Mouse (Mus musculus): Measurements from ENCODE around the gene Slc9a8.

DNA sequence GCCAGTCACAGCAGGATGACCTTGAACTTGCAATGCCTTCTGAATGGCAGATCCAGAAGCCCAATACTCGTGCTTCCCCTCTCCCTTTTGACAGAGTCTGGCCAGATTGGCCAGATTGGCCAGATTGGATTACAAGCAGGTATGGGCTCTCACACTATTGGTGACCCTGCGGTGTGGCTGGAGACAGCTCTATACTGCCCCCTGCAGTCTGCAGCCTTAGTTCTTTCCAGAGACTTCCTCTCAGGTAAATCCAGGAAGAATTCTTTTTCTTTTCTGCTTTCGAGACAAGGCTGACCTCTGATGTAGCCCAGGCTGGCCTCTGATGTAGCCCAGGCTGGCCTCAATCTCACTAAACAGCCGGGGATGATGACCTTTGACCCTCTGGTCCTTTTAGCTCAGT, 3.8 kb upstream of the Slc9a8 start:
- TF ChIP-seq POLR2A (IDR thresholded peaks at IDR 0.05; ENCODE audit: control insufficient read depth in 1 of 2, insufficient read depth in 1 of 2, low read depth in 1 of 2, low read length in 2 of 2, poor library complexity in 1 of 2) (no peak), ELF1 (IDR thresholded peaks at IDR 0.05; ENCODE audit: low read depth, low read length) (peak; percentile 27; the same call in 1 of the 2 replicates)
